Mouse (Mus musculus) liver, embryonic 14.5 days (tissue): ENCODE results near the gene Incenp. TPM values are rescaled to one million over a fixed set of nuclear protein-coding genes. Genes with fewer than 3 reads are reported as not detected.
"Not testable (repeated sequence)": the region's sequence is repeated elsewhere in the genome, so short reads cannot be mapped to it uniquely, and the experiment has no call there.

ENCODE experiments used
- ATAC-seq: fragments of 200-750 bp; cut with Nextera tagmentation; 2 replicates; pipeline ENCODE4 v1.8.0; 2017; ENCODE audit warnings: moderate number of reproducible peaks, mild to moderate bottlenecking, moderate library complexity; ENCODE audit not compliant: insufficient read depth
- DNase-seq, 3 experiments: peaks; one replicate each; pipeline ENCODE4 v3.0.0-alpha.2; 2012 to 2013; ENCODE audit warnings: low read depth in 3 of 3, low spot score in 3 of 3
- H3K27ac ChIP-seq: fragments of 300-500 bp; sonication (generic); 2 replicates; pipeline ENCODE4 v1.5.1; 2014; ENCODE audit warnings: moderate library complexity, mild to moderate bottlenecking, control low read depth, inconsistent platforms
- H3K27me3 ChIP-seq: fragments of 300-500 bp; sonication (generic); 2 replicates; pipeline ENCODE4 v1.6.1; 2014; ENCODE audit warnings: mild to moderate bottlenecking, low read length, moderate library complexity; ENCODE audit not compliant: control insufficient read depth, insufficient read depth
- H3K36me3 ChIP-seq: fragments of 300-500 bp; sonication (generic); replicated peaks from 2 replicates; pipeline ENCODE4 v1.6.1; 2014; ENCODE audit warnings: low read depth; ENCODE audit not compliant: control insufficient read depth, insufficient read depth
- H3K4me1 ChIP-seq, 2 experiments: fragments of 200-500 bp in 1 of 2; fragments of 300-500 bp in 1 of 2; sonication (generic) in 1 of 2; replicated peaks; 2 replicates each; pipeline ENCODE4 v1.6.1; 2012 to 2014; ENCODE audit warnings: antibody characterized with exemption in 1 of 2, inconsistent platforms in 1 of 2, low read length in 1 of 2; ENCODE audit not compliant: control insufficient read depth in 2 of 2, insufficient read depth in 2 of 2
- H3K4me2 ChIP-seq: fragments of 300-500 bp; sonication (generic); 2 replicates; pipeline ENCODE4 v1.6.1; 2014; ENCODE audit warnings: low read depth, mild to moderate bottlenecking, control low read depth, moderate library complexity
- H3K4me3 ChIP-seq, 2 experiments: fragments of 200-500 bp in 1 of 2; fragments of 300-500 bp in 1 of 2; sonication (generic) in 1 of 2; 2 replicates each; pipeline ENCODE4 v1.5.1; 2012 to 2014; ENCODE audit warnings: low read depth in 2 of 2, low read length in 2 of 2, mild to moderate bottlenecking in 2 of 2, control low read depth in 1 of 2, inconsistent platforms in 1 of 2, moderate library complexity in 1 of 2; ENCODE audit not compliant: insufficient read depth in 1 of 2
- H3K9ac ChIP-seq: fragments of 300-500 bp; sonication (generic); replicated peaks from 2 replicates; pipeline ENCODE4 v1.6.1; 2014; ENCODE audit warnings: mild to moderate bottlenecking, control low read depth, moderate library complexity
- H3K9me3 ChIP-seq: fragments of 300-500 bp; sonication (generic); 2 replicates; pipeline ENCODE4 v1.6.1; 2016; ENCODE audit warnings: low read length, mixed read lengths; ENCODE audit not compliant: control insufficient read depth
- CTCF ChIP-seq: IDR thresholded peaks from 2 replicates; pipeline ENCODE4 v1.5.1; 2016; ENCODE audit warnings: antibody characterized with exemption, low read depth, control low read depth
- EP300 ChIP-seq: IDR thresholded peaks from 2 replicates; pipeline ENCODE4 v1.6.1; 2016; ENCODE audit warnings: antibody characterized with exemption, low read depth
- WGBS: fragments of 180-500 bp; shearing (Covaris S2); extraction: QIAGEN DNeasy Blood & Tissue Kit; methylation state at CpG from one replicate; pipeline ENCODE4 v1.1.7; 2014; ENCODE audit not compliant: insufficient replicate concordance; 5-methylcytosine and 5-hydroxymethylcytosine counted together
- polyA plus RNA-seq, 2 experiments: library from polyadenylated mRNA; depleted of rRNA in 1 of 2; stranded (reverse) in 1 of 2; unstranded in 1 of 2; fragments of >200 nt; fragmentation: Nextera tagmentation in 1 of 2; extraction: Ambion mirVana in 1 of 2; gene quantifications; 2 replicates each; pipeline versions ENCODE4 v1.2.1 to v1.2.3; 2012 to 2014

The Incenp gene
- polyA plus RNA-seq, 2 experiments, result 69.7 to 72.0 TPM

DNA sequence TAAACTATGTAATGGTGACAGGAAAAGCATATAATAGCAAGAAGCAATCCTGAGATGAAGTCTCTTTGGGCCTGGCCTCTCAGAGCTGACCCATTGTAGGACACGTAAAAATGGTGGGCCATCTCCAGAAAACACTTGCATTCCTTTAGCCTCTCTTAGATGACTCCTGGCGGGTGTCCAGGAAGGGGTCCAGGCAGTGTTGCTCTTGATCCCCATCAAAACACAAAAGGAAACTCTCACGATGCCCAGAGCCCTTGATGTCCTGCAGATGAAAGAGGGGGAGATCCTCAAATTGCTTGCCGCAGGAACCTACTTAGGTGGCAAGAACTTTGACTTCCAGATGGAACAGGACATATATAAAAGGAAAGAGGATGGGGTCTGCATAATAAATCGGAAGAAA is 38.1 kb upstream of the Incenp start:
- H3K4me2 ChIP-seq, result peak overlapping the region; percentile 77; the same call in 1 of the 2 replicates
- H3K9ac ChIP-seq, result no peak overlapping the region
- 74% methylated on average over 5 of the region's 5 CpGs for WGBS
- no peaks in the 10 kb centered on the region for H3K9me3 ChIP-seq
- H3K27ac ChIP-seq, result no peak overlapping the region
- H3K4me1 ChIP-seq, result peaks cover 9 to 43% of the 10 kb centered on the region in 2 experiments
- ATAC-seq (no peak), DNase-seq (no peak)
- no peak for TF ChIP-seq CTCF
- TF ChIP-seq EP300, result no peak
- no peaks in the 10 kb centered on the region for H3K27me3 ChIP-seq
- no peak overlapping the region for H3K4me3 ChIP-seq
- H3K36me3 ChIP-seq, result no peaks in the 10 kb centered on the region

DNA sequence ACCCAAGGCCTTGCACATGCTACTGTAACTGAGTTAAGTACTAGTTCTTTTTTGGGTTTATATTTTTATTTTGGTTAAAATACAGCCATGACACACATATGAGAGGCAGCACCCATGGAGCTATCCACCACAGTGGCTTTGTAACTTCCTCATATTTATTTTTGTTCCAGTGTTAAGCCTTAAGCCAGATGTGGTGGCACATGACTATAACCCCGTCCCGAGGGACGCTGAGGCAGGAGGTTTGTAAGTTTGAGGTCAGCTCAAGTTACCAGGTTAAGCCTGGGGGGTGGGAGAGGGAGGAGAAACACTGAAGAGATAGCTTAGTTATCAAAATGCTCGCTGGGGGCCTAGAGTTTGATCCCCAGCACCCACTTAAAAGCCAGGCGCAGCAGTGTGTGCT is 37.2 kb upstream of the Incenp start:
- Histone ChIP-seq H3K9me3 (no peaks in the 10 kb centered on the region), H3K36me3 (no peaks in the 10 kb centered on the region), H3K4me1 (peaks cover 9 to 36% of the 10 kb centered on the region in 2 experiments; a peak in 3 of 4 replicates), H3K4me2 (no peak overlapping the region), H3K9ac (no peak overlapping the region), H3K4me3 (no peak overlapping the region), H3K27me3 (no peaks in the 10 kb centered on the region), H3K27ac (no peak overlapping the region)
- ATAC-seq (no peak), DNase-seq (no peak)
- WGBS, result 45% methylated on average over 5 of the region's 5 CpGs
- no peak for TF ChIP-seq CTCF
- no peak for TF ChIP-seq EP300

DNA sequence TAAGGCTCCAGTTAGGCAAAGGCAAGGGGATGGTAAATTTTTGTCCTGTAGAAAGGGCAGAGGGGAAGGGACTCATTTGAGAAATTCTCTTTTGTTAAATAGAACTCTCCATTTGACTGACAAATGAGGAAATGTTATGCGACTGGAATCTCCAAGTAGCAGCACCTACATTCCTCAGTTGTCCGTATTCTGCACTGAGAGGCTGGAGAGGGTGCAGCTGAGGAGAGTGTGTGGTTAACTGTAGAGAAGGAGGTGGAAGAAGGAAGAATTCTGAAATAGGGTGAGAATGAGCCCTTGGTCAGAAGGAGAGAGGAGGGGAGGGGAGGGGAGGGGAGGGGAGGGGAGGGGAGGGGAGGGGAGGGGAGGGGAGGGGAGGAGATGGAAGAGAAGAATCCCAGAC is 34.6 kb upstream of the Incenp start:
- H3K27me3 ChIP-seq, result no peaks in the 10 kb centered on the region
- H3K36me3 ChIP-seq, result no peaks in the 10 kb centered on the region
- no peak overlapping the region for H3K4me3 ChIP-seq
- WGBS, result 77% methylated on average over 2 of the region's 2 CpGs
- H3K9ac ChIP-seq, result no peak overlapping the region
- peaks cover 4 to 36% of the 10 kb centered on the region in 2 experiments; a peak in 3 of 4 replicates for H3K4me1 ChIP-seq
- no peak for ATAC-seq
- no peak for DNase-seq
- TF ChIP-seq CTCF (no peak), EP300 (no peak)
- H3K27ac ChIP-seq, result no peak overlapping the region
- no peaks in the 10 kb centered on the region for H3K9me3 ChIP-seq
- H3K4me2 ChIP-seq, result no peak overlapping the region

DNA sequence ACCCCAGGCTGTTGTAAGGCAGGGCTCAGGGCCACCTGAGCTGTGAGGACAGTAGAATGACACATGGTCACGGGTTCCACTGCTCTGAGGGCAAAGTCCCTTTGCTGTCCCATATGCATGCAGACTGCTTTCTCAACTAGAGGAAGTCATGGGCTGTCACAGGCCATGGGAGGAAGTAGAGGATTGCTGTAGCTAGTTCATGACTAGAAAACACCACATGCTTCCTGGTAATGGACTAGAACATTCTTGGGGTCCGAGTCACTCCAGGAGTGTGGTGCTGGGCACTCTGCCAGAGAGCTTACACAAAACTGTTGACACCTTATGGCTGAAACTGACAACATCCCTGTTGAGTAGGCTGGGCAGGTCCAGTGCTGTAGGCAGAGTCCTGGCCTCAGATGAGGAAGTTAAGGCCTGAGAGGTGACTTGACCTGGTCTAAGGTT is 31.8 kb upstream of the Incenp start:
- DNase-seq, H3K36me3 ChIP-seq, H3K27ac ChIP-seq, H3K4me3 ChIP-seq, H3K27me3 ChIP-seq, H3K9ac ChIP-seq, H3K9me3 ChIP-seq, H3K4me2 ChIP-seq: not testable (repeated sequence)
- H3K4me1 ChIP-seq, result peaks cover 0 to 16% of the 10 kb centered on the region in 2 experiments; a peak in 2 of 4 replicates
- peak; percentile 50 for ATAC-seq
- WGBS, result 45% methylated on average over 2 of the region's 2 CpGs

DNA sequence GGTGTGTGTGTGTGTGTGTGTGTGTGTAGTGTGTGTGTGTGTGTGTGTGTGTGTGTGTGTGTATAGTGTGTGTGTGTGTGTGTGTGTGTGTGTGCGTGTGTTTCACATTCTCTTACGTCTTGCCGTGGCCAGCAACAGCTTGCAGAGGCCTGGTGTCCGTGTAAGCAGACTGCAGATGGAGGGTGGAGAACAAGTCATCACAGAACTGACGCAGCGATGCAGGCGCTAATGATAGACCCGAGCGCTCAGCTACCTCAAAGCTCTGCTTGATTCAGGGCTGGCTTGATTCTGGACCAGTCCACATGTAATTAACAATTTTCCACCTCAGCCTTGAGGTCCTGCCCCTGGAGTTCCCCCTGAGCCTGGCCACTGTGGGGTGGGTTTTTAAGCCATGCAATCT is 28.7 kb upstream of the Incenp start:
- no peak overlapping the region for H3K4me2 ChIP-seq
- TF ChIP-seq EP300 (no peak), CTCF (no peak)
- peaks cover 11 to 23% of the 10 kb centered on the region in 2 experiments for H3K4me1 ChIP-seq
- H3K4me3 ChIP-seq, result no peak overlapping the region
- ATAC-seq (no peak), DNase-seq (no peak)
- no peaks in the 10 kb centered on the region for H3K27me3 ChIP-seq
- H3K9ac ChIP-seq, result no peak overlapping the region
- no peak overlapping the region for H3K27ac ChIP-seq
- H3K36me3 ChIP-seq, result no peaks in the 10 kb centered on the region
- no peaks in the 10 kb centered on the region for H3K9me3 ChIP-seq
- WGBS, result 80% methylated on average over 9 of the region's 9 CpGs
